9 mouse cellular contexts compared by ENCODE assay signal in genomic region chr13:104937759-104938158, GRCm38 (mm10).
DNase-seq lines count a peak whose midpoint lies in the region; ATAC-seq and TF ChIP-seq lines count a peak whose summit lies in the region.
"Had no signal": no experiment of that assay in that cellular context is flagged by ENCODE, and none has a peak within 500 bp of the region (broad histone marks: within the 10 kb centered on the region; RNA-seq: fewer than 3 reads in every experiment).

No protein-coding gene starts in this region.

- no peak for ATAC-seq in heart, postnatal 0 days (ENCODE audit: insufficient read depth, low read depth)
- 0 out of 2 replicates have a peak, but pooled peaks have one; percentile 25 for ATAC-seq in forebrain, embryonic 15.5 days (replicated peaks)
- no peak for ATAC-seq in liver, embryonic 13.5 days (ENCODE audit: low read depth)
- no peak for ATAC-seq in stomach, embryonic 14.5 days (ENCODE audit: insufficient number of reproducible peaks, insufficient read depth, low FRiP score, low read depth)

- H3K9ac ChIP-seq in heart, postnatal 0 days (replicated peaks; ENCODE audit: low read depth, low read length) = no peak overlapping the region
- H3K9ac ChIP-seq in forebrain, embryonic 15.5 days (replicated peaks) = 0 out of 2 replicates have a peak overlapping the region, but pooled peaks have one; percentile 6
- H3K9ac ChIP-seq in liver, embryonic 13.5 days = no peak overlapping the region
- H3K9ac ChIP-seq in stomach, embryonic 14.5 days (replicated peaks; ENCODE audit: low read depth, low read length) = peak overlapping the region; percentile 10; the same call in 1 of the 2 replicates

- no peak for DNase-seq in heart, postnatal 0 days (ENCODE audit: low spot score)
- no peak for DNase-seq in heart, postnatal 14 days
- DNase-seq in liver, embryonic 13.5 days = no peak
- DNase-seq in adrenal gland, postnatal 4 days (ENCODE audit: low spot score in 2 of 2) = no peak
- no peak for DNase-seq in spleen, postnatal 4 days (ENCODE audit: low spot score in 2 of 2)
- DNase-seq in cerebellum, postnatal 36 days = no peak

- H3K4me3 ChIP-seq in heart, postnatal 0 days (ENCODE audit: low read depth, low read length) = peak overlapping the region; percentile 39
- H3K4me3 ChIP-seq in forebrain, embryonic 15.5 days = peak overlapping the region; percentile 20
- peak overlapping the region; percentile 21 for H3K4me3 ChIP-seq in liver, embryonic 13.5 days (replicated peaks)
- H3K4me3 ChIP-seq in stomach, embryonic 14.5 days (ENCODE audit: low read depth, low read length) = peak overlapping the region; percentile 9; the same call in 1 of the 2 replicates

- intact Hi-C loops in heart, postnatal 14 days (cut with DNase I) = no loop called here

- no peak for TF ChIP-seq CTCF in heart, postnatal 0 days (IDR thresholded peaks at IDR 0.05; ENCODE audit: low read depth)

- H3K4me2 ChIP-seq in heart, postnatal 0 days (ENCODE audit: low read depth, low read length) = peak overlapping the region; percentile 64
- peak overlapping the region; percentile 35 for H3K4me2 ChIP-seq in forebrain, embryonic 15.5 days (replicated peaks)
- H3K4me2 ChIP-seq in liver, embryonic 13.5 days = peak overlapping the region; percentile 47
- peak overlapping the region; percentile 38 for H3K4me2 ChIP-seq in stomach, embryonic 14.5 days (replicated peaks; ENCODE audit: low read depth, low read length)

- no peaks in the 10 kb centered on the region for H3K36me3 ChIP-seq in heart, postnatal 0 days (replicated peaks; ENCODE audit: control insufficient read depth, insufficient read depth, low read length)
- H3K36me3 ChIP-seq in forebrain, embryonic 15.5 days = no peaks in the 10 kb centered on the region
- no peaks in the 10 kb centered on the region for H3K36me3 ChIP-seq in liver, embryonic 13.5 days
- no peaks in the 10 kb centered on the region for H3K36me3 ChIP-seq in stomach, embryonic 14.5 days (ENCODE audit: control insufficient read depth, insufficient read depth, low read length)
- H3K36me3 ChIP-seq: G1E had no signal

- H3K4me1 ChIP-seq in heart, postnatal 0 days (ENCODE audit: control insufficient read depth, insufficient read depth) = no peaks in the 10 kb centered on the region
- H3K4me1 ChIP-seq in forebrain, embryonic 15.5 days = peaks cover 18% of the 10 kb centered on the region
- H3K4me1 ChIP-seq in liver, embryonic 13.5 days (replicated peaks) = no peaks in the 10 kb centered on the region
- H3K4me1 ChIP-seq in stomach, embryonic 14.5 days (ENCODE audit: control insufficient read depth, insufficient read depth, low read length) = 0 out of 2 replicates have a peak, but pooled peaks cover 5% of the 10 kb centered on the region

- H3K27ac ChIP-seq in heart, postnatal 0 days (ENCODE audit: low read depth) = no peak overlapping the region
- H3K27ac ChIP-seq in forebrain, embryonic 15.5 days (replicated peaks) = no peak overlapping the region
- no peak overlapping the region for H3K27ac ChIP-seq in liver, embryonic 13.5 days
- no peak overlapping the region for H3K27ac ChIP-seq in stomach, embryonic 14.5 days (ENCODE audit: low read length)

- WGBS in heart, postnatal 0 days = 8% methylated on average over 6 of the region's 6 CpGs
- 16% methylated on average over 5 of the region's 6 CpGs for WGBS in forebrain, embryonic 15.5 days
- WGBS in liver, embryonic 13.5 days (ENCODE audit: insufficient replicate concordance) = 0% methylated on average over 5 of the region's 6 CpGs
- WGBS in stomach, embryonic 14.5 days = 18% methylated on average over 5 of the region's 6 CpGs

- no peaks in the 10 kb centered on the region for H3K9me3 ChIP-seq in heart, postnatal 0 days (replicated peaks; ENCODE audit: control insufficient read depth, low read length)
- no peaks in the 10 kb centered on the region for H3K9me3 ChIP-seq in forebrain, embryonic 15.5 days
- H3K9me3 ChIP-seq in liver, embryonic 13.5 days (replicated peaks) = no peaks in the 10 kb centered on the region
- no peaks in the 10 kb centered on the region for H3K9me3 ChIP-seq in stomach, embryonic 14.5 days (ENCODE audit: control insufficient read depth, low read depth, low read length)
- H3K9me3 ChIP-seq: G1E had no signal

- H3K27me3 ChIP-seq in heart, postnatal 0 days (ENCODE audit: control insufficient read depth, insufficient read depth, low read length) = no peaks in the 10 kb centered on the region
- H3K27me3 ChIP-seq in forebrain, embryonic 15.5 days = no peaks in the 10 kb centered on the region
- no peaks in the 10 kb centered on the region for H3K27me3 ChIP-seq in liver, embryonic 13.5 days
- no peaks in the 10 kb centered on the region for H3K27me3 ChIP-seq in stomach, embryonic 14.5 days (ENCODE audit: control insufficient read depth, insufficient read depth, low read length)

- TF ChIP-seq EP300 in heart, postnatal 0 days (IDR thresholded peaks at IDR 0.05; ENCODE audit: low read depth) = no peak

Comparison
In these comparisons a context has a peak if more than half of its experiments do, and no peak if none do; other contexts are left out.
1. H3K9ac ChIP-seq: peak in forebrain, embryonic 15.5 days (single experiment) and stomach, embryonic 14.5 days (single experiment); none in heart, postnatal 0 days (single experiment) and liver, embryonic 13.5 days (single experiment).
2. Peak in every context shown above with its lines, with median percentiles within 50 percentile points of each other: H3K4me2 ChIP-seq and H3K4me3 ChIP-seq.